Mouse (Mus musculus) kidney, adult 8-10 months (tissue): ENCODE measurements around the gene Gse1.

Experiments
- DNase-seq, 2 experiments: peaks; one replicate each; pipeline ENCODE4 v3.0.0; 2022

Gene Gse1

GRCm38 (mm10) chr8:120563851-120564837 lies 335.9 kb downstream of the Gse1 start:
- DNase-seq, result peak; percentile 90

DNA sequence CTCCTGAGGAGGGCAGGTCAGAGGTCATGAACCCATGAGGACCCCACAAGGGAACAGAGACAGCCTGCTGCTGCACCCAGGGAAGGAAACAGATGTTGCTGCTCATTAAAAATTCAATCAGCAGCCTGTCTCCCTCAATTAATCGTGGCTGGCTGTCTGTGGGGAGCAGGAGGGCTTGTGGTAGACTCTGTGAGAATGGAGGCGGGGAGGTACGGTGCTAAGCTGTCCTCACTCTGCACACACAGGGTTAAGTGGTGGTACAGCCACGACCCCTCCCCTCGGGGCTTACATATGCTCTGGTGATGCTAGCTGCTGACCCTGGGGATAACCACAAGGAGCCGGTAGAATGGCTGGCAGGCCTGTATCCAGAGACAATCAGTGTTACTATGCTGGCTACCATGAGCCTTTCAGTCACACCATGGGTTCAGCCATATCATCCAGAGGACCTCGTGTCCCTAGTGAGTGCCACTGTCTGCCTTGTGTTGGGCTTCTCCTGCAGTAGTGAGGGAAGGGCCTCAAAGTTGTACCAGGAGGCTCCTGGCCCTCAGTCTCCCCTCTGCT lies 337.0 kb downstream of the Gse1 start:
- DNase-seq, result no peak

DNA sequence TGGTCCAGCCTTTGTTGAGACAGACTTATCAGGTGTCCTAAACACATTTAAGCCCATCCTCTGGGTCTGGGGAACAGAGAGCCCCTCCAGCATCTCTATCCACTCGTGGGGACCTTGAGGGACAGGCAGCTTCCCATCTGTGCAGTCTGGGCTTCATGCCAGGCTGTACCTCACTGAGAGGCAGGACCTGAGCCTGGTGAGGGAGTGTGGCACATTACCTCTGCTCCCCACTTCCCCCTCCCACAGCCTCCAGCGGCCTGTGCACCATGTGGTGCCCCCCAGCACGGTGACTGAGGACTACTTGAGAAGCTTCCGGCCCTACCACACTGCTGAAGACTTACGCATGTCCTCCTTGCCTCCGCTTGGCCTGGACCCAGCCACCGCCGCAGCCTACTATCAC lies 338.4 kb downstream of the Gse1 start:
- DNase-seq, result no peak

- DNase-seq, result no peak
These were observed 339.5 kb downstream of the Gse1 start for GRCm38 (mm10) chr8:120567731-120568130.

GRCm38 (mm10) chr8:120568164-120568798 lies 340.0 kb downstream of the Gse1 start:
- DNase-seq, result no peak

- no peak for DNase-seq
These were observed 340.9 kb downstream of the Gse1 start for GRCm38 (mm10) chr8:120569123-120569522.

DNA sequence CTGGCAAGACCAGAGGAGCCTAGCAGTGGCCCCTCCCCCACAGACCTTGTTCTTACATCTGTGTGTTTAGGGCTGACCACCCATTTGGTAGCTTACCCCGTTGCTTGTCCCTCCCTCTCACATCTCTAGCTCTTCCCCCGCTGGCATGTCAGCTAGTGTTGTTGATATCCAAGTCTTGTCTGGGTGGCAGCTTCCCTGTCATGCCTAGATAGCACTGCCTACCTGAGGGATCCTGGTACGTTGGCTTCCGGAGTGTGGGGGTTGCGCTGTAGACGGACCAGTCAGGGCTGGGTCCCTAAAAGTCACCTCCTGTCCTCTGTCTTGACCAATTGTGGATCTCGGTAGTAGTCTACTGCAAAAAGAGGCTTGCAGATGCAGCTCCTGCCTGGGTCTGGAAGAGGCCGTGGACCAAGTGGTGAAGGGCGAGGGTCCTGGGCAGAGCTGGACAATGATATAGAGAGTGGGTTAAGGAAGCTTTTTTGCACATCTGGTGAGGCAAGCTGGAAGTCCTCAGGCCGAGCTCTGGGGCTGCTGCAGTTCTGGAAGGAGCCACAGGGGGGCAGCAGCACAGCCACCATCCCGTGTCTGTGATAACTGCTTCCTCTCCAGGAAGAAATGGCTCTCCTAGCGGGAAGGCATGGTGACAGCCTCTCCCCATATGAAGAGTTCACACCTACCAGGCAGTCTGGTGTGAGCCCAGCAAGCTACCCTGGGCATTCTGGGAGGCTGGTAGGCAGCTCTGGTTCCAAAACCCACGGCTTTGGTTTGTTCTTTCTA lies 341.9 kb downstream of the Gse1 start:
- peak; percentile 47 to 77 for DNase-seq

DNA sequence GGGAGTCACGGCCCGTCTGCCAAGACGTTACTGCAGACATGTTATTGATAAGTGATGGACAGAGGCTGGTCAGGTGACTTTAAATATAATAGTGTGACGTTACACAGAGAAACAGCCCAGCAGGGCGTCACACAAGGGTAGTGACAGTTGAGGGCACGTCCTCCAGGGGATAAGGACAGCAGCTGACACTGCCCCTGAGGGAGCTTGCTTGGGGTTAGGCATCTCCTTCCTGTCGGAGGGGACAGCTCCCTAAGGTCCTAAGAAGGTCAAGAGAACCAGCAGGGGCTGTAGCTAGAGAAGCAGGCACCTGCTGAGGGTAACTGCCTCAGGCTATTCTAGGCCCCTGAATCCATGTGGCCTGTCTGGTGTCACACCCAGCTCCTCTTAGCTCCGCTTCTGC lies 343.3 kb downstream of the Gse1 start:
- DNase-seq, result no peak

DNA sequence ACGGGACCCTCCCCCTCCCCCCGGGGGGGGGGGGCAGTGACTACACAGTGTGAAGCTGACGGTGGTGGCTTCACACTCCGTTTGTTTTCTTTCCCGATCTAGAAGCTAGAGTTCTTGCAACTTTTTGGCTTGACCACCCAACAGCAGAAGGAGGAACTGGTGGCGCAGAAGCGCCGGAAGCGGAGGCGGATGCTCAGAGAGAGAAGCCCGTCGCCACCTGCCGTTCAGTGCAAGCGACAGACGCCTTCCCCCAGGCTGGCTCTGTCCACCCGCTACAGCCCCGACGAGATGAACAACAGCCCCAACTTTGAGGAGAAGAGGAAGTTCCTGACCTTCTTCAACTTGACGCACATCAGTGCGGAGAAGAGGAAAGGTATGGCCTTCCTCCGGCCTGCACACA lies 344.3 kb downstream of the Gse1 start:
- no peak for DNase-seq

GRCm38 (mm10) chr8:120573866-120574265 lies 345.6 kb downstream of the Gse1 start:
- no peak for DNase-seq

DNA sequence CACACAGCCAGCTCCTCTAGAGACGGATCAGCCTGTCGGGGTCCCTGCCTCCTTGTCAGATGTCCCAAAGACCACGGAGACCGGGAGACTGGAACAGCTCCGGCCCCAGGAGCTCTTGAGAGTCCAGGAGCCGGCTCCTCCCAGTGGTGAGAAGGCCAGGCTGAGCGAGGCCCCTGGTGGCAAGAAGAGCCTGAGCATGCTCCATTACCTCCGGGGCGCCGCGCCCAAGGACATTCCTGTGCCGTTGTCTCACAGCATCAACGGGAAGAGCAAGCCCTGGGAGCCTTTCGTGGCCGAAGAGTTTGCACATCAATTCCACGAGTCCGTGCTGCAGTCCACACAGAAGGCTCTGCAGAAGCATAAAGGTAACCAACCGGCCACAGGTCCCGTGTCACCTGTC lies 346.7 kb downstream of the Gse1 start:
- no peak for DNase-seq

- DNase-seq, result peak; percentile 77 to 81
These were observed 347.5 kb downstream of the Gse1 start for GRCm38 (mm10) chr8:120575801-120576200.

DNA sequence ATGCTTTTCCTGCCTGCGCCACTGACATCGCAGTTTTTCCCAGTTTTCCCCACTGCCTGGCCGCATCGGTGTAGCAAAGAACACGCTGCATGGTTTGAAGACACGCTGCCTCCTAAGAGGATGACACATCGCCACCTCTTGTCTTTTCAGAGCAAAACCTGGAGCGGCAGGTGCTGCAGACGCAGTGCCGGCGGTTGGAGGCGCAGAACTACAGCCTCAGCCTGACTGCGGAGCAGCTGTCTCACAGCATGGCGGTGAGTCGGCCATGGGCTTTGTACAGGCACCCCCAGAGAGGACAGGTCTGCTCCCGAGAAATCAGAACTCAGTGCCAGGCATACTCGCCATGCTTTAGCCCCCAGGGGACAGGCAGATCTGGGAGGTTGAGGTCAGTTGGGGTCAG lies 349.6 kb downstream of the Gse1 start:
- DNase-seq, result no peak

DNA sequence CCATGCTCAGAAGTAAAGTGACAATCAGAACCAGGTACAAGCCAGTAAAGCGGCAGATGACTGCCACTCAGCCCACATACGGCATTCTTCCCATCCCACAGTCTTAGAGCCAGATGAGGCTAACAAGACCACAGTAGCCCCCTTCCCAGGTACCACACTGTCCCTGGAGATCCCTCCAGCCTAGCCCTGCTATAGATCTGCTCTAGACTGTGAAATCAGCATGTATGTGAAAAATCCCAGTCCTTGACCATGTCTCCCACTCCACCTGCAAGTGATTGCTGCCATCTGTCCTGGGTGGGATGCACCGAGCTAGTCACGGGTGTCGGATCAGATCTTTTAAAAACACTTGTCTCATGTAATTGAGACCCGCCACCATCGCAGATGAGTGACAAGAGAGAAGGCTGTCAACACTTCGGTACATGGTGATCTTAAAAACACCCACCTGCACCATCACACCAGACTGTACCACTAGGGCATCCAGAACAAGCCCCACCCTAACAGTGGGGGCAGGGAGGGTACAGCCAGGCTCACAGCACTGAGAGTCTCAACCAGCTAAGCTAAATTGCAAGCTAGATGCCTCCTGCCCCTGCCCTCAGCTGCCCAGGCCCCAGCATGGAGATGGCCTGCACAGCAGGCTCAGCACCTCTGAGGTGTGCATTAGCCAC lies 352.2 kb downstream of the Gse1 start:
- DNase-seq, result no peak

GRCm38 (mm10) chr8:120581329-120581728 lies 353.1 kb downstream of the Gse1 start:
- DNase-seq, result no peak

- no peak for DNase-seq
These were observed 353.6 kb downstream of the Gse1 start for GRCm38 (mm10) chr8:120581811-120582210.

- DNase-seq, result no peak
These were observed 357.3 kb downstream of the Gse1 start for GRCm38 (mm10) chr8:120585521-120585920.

DNA sequence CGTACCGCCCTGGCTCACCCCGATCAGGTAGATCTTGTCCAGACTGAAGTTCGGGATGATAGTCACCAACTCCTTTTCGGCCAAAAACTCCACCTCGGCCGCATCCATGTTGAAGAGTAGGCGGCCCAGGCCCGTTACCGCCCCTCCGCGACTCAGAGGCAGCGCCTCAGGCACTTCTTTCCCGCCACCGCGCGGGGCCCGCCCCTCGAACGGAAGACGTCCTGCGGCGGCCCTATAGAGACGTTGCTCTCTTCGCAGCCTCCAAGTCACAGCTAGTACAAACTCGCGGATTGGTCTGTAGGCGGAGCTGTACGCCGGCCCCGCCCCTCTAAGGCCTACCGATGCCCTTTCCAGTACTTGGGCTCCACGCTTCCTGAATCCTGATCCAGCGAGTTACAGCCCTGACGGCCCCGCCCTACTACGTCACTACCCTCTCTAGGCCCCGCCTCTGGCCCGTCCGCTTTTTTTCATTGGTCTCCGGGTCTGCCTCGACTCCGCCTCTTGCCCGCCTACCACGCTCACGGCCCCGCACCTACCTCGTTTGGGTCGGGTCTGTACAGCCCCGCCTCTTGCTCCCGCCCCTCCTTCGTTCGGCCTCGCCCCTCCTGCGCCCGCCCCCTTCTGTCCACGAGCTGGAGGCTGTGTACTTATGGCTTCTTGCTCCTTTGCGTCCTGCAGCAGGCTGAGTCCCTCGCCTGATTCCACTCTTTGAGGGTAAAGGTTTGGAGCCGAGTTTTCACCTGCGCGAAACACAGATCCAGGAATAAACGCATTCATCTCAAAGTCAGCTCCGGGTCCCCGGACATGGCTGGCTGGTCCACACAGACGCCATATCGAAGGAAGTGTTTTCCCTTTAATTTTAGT lies 360.9 kb downstream of the Gse1 start, which contains the start of gene Gins2:
Gene Gins2 (minus strand): TSS at position 397 of the 864 bp plus-strand sequence.
- peak; percentile 100 for DNase-seq

DNA sequence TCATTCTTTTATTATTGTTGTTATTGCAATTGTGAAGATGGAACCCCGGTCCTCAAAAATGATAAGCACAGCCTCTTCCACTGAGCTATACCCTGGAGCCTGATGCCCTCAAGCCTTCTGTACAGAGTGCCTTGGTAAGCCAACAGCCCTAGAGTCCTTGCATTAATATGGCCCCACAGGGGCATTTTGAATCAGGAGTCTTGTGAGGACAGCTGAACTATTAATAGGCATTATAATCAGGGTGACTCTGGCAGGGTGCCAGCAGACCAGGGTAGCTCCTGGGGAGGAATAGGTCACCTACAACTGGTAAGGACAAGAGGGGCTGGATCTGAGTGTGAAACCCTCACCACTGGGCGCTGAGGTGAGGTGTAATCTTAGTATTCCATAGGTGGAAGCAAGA lies 361.7 kb downstream of the Gse1 start:
- DNase-seq, result peak; percentile 42 to 56

DNA sequence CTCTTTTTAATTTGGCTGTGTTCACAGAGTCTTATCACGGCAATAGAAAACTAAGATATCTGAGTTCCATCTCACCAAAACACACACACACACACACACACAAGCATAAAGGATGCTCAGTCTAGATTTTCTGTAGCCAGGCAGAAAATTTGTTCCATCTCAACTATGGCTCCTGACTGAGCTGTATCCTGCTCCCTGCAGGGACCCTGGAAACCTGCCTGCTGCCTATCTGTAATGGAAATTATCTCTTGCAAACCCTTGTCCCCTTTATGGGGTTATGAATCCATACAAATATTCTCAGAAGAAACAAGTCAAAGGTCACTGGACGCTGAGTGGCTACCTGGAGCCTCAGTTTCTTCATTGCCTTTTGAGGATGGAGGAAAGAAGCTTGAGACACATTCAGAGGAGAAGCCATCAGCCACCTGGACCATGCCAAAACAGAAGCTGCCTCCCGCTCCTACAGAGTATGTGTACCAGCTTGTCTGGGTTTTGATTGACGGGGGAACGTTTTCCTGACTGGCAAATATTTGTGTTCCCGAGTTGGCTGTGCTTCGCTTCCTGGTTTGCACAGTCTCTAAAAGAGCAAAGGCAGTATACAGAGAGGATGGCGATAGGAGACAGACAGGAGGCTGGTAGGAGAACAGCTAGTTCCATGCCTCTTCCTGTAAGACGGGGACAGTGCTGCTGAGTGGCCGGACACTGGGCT lies 363.5 kb downstream of the Gse1 start:
- no peak for DNase-seq

GRCm38 (mm10) chr8:120594571-120594970 lies 366.3 kb downstream of the Gse1 start:
- no peak for DNase-seq
